Mouse (Mus musculus): Measurements from ENCODE around the gene Anapc15.

DNA sequence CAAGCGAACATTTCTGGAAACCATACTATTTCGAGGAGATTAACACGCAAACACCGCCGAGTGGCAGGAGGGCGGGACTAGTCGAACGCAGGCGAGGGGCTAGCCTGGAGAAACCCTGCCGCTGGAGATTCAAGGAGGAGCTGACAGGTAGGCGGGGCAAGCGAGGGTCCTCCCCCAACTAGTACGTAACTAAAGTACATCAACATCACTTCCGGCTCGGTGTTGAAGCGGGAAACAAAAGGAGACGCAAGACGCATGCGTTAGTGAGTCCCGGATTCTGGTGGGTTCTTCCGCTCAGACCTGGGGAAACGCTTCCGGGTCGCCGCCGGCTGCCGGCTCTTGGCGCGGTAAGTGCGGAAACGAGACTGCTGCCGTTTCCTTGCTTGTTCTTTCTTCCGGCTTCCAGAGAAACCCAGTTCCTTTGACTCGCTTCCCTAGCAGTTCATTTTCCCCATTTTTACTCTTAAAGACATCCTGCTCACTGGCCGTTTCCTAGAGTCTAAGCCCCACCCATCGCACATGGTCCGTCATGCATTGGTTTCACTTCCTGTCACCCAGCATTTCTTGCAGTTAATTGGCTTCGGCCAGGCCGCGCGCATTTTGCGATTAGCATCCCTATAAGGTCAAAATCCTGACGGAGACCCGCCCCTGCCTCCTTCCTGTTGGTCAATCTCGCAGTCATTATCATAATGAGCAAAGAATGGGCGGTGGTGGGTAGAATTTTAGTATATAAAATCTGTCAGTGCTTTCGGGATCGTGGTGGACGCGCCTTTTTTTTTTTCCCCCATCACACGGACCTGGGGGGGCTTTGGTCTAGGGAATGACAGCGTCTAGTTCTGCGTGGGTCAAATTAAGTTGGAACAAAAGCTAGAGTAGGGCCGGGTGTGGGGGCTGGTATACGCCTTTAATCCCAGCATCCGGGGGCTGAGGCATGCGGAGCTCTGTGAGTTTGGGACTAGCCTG, 32.9 kb downstream of the Anapc15 start:
- TF ChIP-seq POLR2A (IDR thresholded peaks at IDR 0.05; ENCODE audit: insufficient read depth, low read length) (peak; percentile 91), EP300 (IDR thresholded peaks at IDR 0.05; ENCODE audit: insufficient read depth, low read depth, low read length) (no peak)

All from ES-Bruce4 (cell line).